Mouse (Mus musculus): ENCODE results near the gene Mreg.

Mreg gene

GRCm38 (mm10) chr1:72188142-72188738 is 23.9 kb downstream of the Mreg start:
- no peak for DNase-seq

- no peak for DNase-seq
Measured at GRCm38 (mm10) chr1:72187486-72187885, 24.6 kb downstream of the Mreg start.

GRCm38 (mm10) chr1:72186151-72186550 is 26.0 kb downstream of the Mreg start:
- DNase-seq = no peak

GRCm38 (mm10) chr1:72183554-72183953 is 28.6 kb downstream of the Mreg start:
- DNase-seq = no peak

GRCm38 (mm10) chr1:72182930-72183499 is 29.1 kb downstream of the Mreg start:
- no peak for DNase-seq

GRCm38 (mm10) chr1:72179947-72180346 is 32.2 kb downstream of the Mreg start:
- no peak for DNase-seq

GRCm38 (mm10) chr1:72176239-72176638 is 35.9 kb downstream of the Mreg start:
- DNase-seq = no peak

- DNase-seq = no peak
Measured at GRCm38 (mm10) chr1:72174183-72174582, 37.9 kb downstream of the Mreg start.

- no peak for DNase-seq
Measured at GRCm38 (mm10) chr1:72173402-72174051, 38.6 kb downstream of the Mreg start.

- DNase-seq = no peak
Measured at GRCm38 (mm10) chr1:72172788-72173187, 39.3 kb downstream of the Mreg start.

GRCm38 (mm10) chr1:72171001-72171860 is 40.9 kb downstream of the Mreg start:
- DNase-seq = no peak

GRCm38 (mm10) chr1:72167024-72167423 is 45.1 kb downstream of the Mreg start:
- no peak for DNase-seq

GRCm38 (mm10) chr1:72166468-72166814 is 45.7 kb downstream of the Mreg start:
- no peak for DNase-seq

GRCm38 (mm10) chr1:72165723-72166467 is 46.2 kb downstream of the Mreg start:
- DNase-seq = peak; percentile 42

- DNase-seq = no peak
Measured at GRCm38 (mm10) chr1:72160321-72160720, 51.8 kb downstream of the Mreg start.

- DNase-seq = no peak
Measured at GRCm38 (mm10) chr1:72145041-72145440, 67.1 kb downstream of the Mreg start.

GRCm38 (mm10) chr1:72144426-72144825 is 67.7 kb downstream of the Mreg start:
- no peak for DNase-seq

- DNase-seq = peak; percentile 35
Measured at GRCm38 (mm10) chr1:72141893-72142480, 70.1 kb downstream of the Mreg start.

GRCm38 (mm10) chr1:72136101-72136500 is 76.0 kb downstream of the Mreg start:
- DNase-seq = no peak

GRCm38 (mm10) chr1:72134534-72134933 is 77.6 kb downstream of the Mreg start:
- no peak for DNase-seq

- peak; percentile 95 for DNase-seq
Measured at GRCm38 (mm10) chr1:72123434-72124297, 88.4 kb downstream of the Mreg start.
